Comparison of ENCODE assay signal across 8 mouse cellular contexts in genomic region chrX:169992951-169993547, GRCm38 (mm10). TPM values are rescaled to one million over a fixed set of nuclear protein-coding genes. Genes with fewer than 3 reads are reported as not detected.
DNase-seq lines count a peak whose midpoint lies in the region; TF ChIP-seq lines count a peak whose summit lies in the region.
"Not testable (repeated sequence)": the region's sequence is repeated elsewhere in the genome, so short reads cannot be mapped to it uniquely, and the experiment has no call there.

No protein-coding gene starts in this region.

- intact Hi-C loops in gastrocnemius, adult 2 months (cut with DNase I), result not testable (repeated sequence)

- not testable (repeated sequence) for TF ChIP-seq CTCF in gastrocnemius, adult 2 months (IDR thresholded peaks at IDR 0.05)

- H3K9me3 ChIP-seq in megakaryocyte, embryonic 14.5 days, result peaks cover 85% of the 10 kb centered on the region

- H3K27ac ChIP-seq in gastrocnemius, adult 2 months, result not testable (repeated sequence)

- H3K4me3 ChIP-seq in gastrocnemius, adult 2 months, result not testable (repeated sequence)
- H3K4me3 ChIP-seq in megakaryocyte, embryonic 14.5 days (replicated peaks), result peak overlapping the region; percentile 0

- H3K4me1 ChIP-seq in megakaryocyte, embryonic 14.5 days, result peaks cover 32% of the 10 kb centered on the region

- H3K36me3 ChIP-seq in megakaryocyte, embryonic 14.5 days (replicated peaks; ENCODE audit: low read length), result peaks cover 12% of the 10 kb centered on the region

- H3K27me3 ChIP-seq in megakaryocyte, embryonic 14.5 days (replicated peaks), result peaks cover 23% of the 10 kb centered on the region

- DNase-seq in 416B (ENCODE audit: low read depth) (peak; percentile 54), NIH3T3 (ENCODE audit: low read depth) (peak; percentile 56)
- peak; percentile 39 to 43 for DNase-seq in cerebellum, adult 18-20 months
- DNase-seq in gastrocnemius, adult 2 months, result peak; percentile 27
- DNase-seq in kidney, adult 18-20 months, result peak; percentile 27
- DNase-seq in spleen, postnatal 14 days (ENCODE audit: low spot score in 2 of 2), result peak; percentile 21 to 29
- peak; percentile 50 for DNase-seq in thymus, postnatal 4 days

RNA-seq across cellular contexts. Expression of gene Gm21887, which starts 16.4 kb away (rescaled TPM):
- total RNA-seq in gastrocnemius, adult 2 months (2021), result 10 to 100 TPM; 25.3 to 29.1 TPM
- 1,328 and 1,796 TPM in 2 replicates for polyA plus RNA-seq in megakaryocyte, embryonic 14.5 days (2012; ENCODE audit: insufficient read depth, low replicate concordance)
